Mouse (Mus musculus) left cerebral cortex, adult 2 months (tissue): Measurements from ENCODE around the gene Gm26965. TPM values are rescaled to one million over a fixed set of nuclear protein-coding genes. Genes with fewer than 3 reads are reported as not detected.
"Not testable (repeated sequence)": the region's sequence is repeated elsewhere in the genome, so short reads cannot be mapped to it uniquely, and the experiment has no call there.

Experiments
- DNase-seq, 2 experiments: peaks; one replicate each; pipeline ENCODE4 v3.0.0; 2021 to 2022; ENCODE audit warnings: low spot score in 2 of 2, mixed read lengths in 1 of 2; ENCODE audit errors: extremely low spot score in 1 of 2
- H3K27ac ChIP-seq: fragments of 200-600 bp; 2 replicates; pipeline ENCODE4 v1.8.1; 2022
- H3K4me3 ChIP-seq: fragments of 200-600 bp; 2 replicates; pipeline ENCODE4 v1.8.1; 2022
- CTCF ChIP-seq: fragments of 200-600 bp; IDR thresholded peaks from 2 replicates; pipeline ENCODE4 v1.8.1; 2022; ENCODE audit warnings: antibody characterized with exemption, mild to moderate bottlenecking, moderate library complexity
- intact Hi-C: fragments of 180-260 bp; cut with DNase I; formaldehyde crosslinking; loops from one replicate; pipeline ENCODE4 v1.15.1; 2025
- total RNA-seq, 2 experiments: library from RNA; stranded (reverse); gene quantifications; 2 replicates each; pipeline ENCODE4 v1.2.3; 2021

The Gm26965 gene
- total RNA-seq, 2 experiments from 2014 or later, result 0.86 TPM; not detected in 1

- intact Hi-C loops, result loop anchor here (1.0 to 2.0 kb wide), 2 partner anchors 16 to 33 kb away; partner anchors contain the start of genes Zfp58 and Zfp874a
- peak within 1 kb of the TSS; percentile 94 for H3K27ac ChIP-seq
- no peak for TF ChIP-seq CTCF
- H3K4me3 ChIP-seq, result peak within 1 kb of the TSS; percentile 53
- DNase-seq, result peak; percentile 78 to 84
Measured at GRCm38 (mm10) chr13:67483625-67484423, 42.1 kb downstream of the Gm26965 start, which contains the start of gene Zfp874b. Gene Zfp874b, minus strand, starts transcription at chr13:67484258.

GRCm38 (mm10) chr13:67481528-67481927 lies 44.4 kb downstream of the Gm26965 start:
- no peak; the same call in 1 of the 2 replicates for TF ChIP-seq CTCF
- H3K4me3 ChIP-seq, result no peak overlapping the region
- no peak overlapping the region for H3K27ac ChIP-seq
- intact Hi-C loops, result no loop called here
- DNase-seq, result no peak

GRCm38 (mm10) chr13:67469274-67469673 lies 56.7 kb downstream of the Gm26965 start:
- intact Hi-C loops, result no loop called here
- no peak overlapping the region for H3K4me3 ChIP-seq

GRCm38 (mm10) chr13:67463506-67464185 lies 62.3 kb downstream of the Gm26965 start:
- H3K4me3 ChIP-seq, DNase-seq, intact Hi-C loops, H3K27ac ChIP-seq: not testable (repeated sequence)

More at GRCm38 (mm10) chr13:67469274-67469673, 56.7 kb downstream of the Gm26965 start:
- TF ChIP-seq CTCF, result no peak
- DNase-seq, result no peak
- H3K27ac ChIP-seq, result no peak overlapping the region

- TF ChIP-seq CTCF, result no peak
- no peak for DNase-seq
- H3K4me3 ChIP-seq, result peak overlapping the region; percentile 64
- intact Hi-C loops, result loop anchor here (1.0 to 10.0 kb wide), 2 partner anchors 146 to 233 kb away; partner anchors contain the start of genes Zfp457 and Zfp738
- H3K27ac ChIP-seq, result peak overlapping the region; percentile 83
Measured at GRCm38 (mm10) chr13:67452021-67452309, 74.0 kb downstream of the Gm26965 start.

GRCm38 (mm10) chr13:67451172-67452020 lies 74.6 kb downstream of the Gm26965 start, which contains the start of gene Zfp874a:
Gene Zfp874a, minus strand, starts transcription at chr13:67451624.
- peak; percentile 86 to 87 for DNase-seq
- TF ChIP-seq CTCF, result no peak
- Histone ChIP-seq H3K4me3 (peak within 1 kb of the TSS; percentile 64), H3K27ac (peak within 1 kb of the TSS; percentile 83)
- intact Hi-C loops, result loop anchor here (1.0 to 10.0 kb wide), 3 partner anchors 33 to 233 kb away; partner anchors contain the start of genes Zfp457, Zfp738 and Zfp874b

Other genes starting within 250 kb of the Gm26965 start
- 10 to 100 TPM; 19.0 to 22.1 TPM for gene Zfp458, start 247.7 kb downstream of the Gm26965 start, total RNA-seq
- 1 to 10 TPM; 4.2 to 4.9 TPM for gene Zfp457, start 219.7 kb downstream of the Gm26965 start, total RNA-seq
- 1 to 10 TPM; 3.1 to 3.8 TPM for gene Zfp595, start 193.6 kb downstream of the Gm26965 start, total RNA-seq
- gene Gm28044, start 165.6 kb downstream of the Gm26965 start, total RNA-seq, result 1 to 10 TPM in 1 of 2 experiments, under 1 TPM in 1; 0.81 to 1.8 TPM
- 1 to 10 TPM in 1 of 2 experiments, under 1 TPM in 1; 0.86 to 1.2 TPM for gene Zfp953, start 165.5 kb downstream of the Gm26965 start, total RNA-seq
- gene Gm28041, start 150.4 kb downstream of the Gm26965 start, total RNA-seq, result not detected
- under 1 TPM; 0.54 to 0.58 TPM for gene Zfp456, start 150.3 kb downstream of the Gm26965 start, total RNA-seq
- 1 to 10 TPM; 2.7 to 4.4 TPM for gene Zfp429, start 126.3 kb downstream of the Gm26965 start, total RNA-seq
- gene Zfp459, start 104.7 kb downstream of the Gm26965 start, total RNA-seq, result 1 to 10 TPM; 4.7 to 4.9 TPM
- gene Zfp874a, start 74.5 kb downstream of the Gm26965 start, total RNA-seq, result 10 to 100 TPM; 11.7 to 12.4 TPM
- gene Zfp874b, start 41.9 kb downstream of the Gm26965 start, total RNA-seq, result 10 to 100 TPM; 15.5 to 17.6 TPM
- 1 to 10 TPM; 8.7 to 9.8 TPM for gene Zfp58, start 25.6 kb downstream of the Gm26965 start, total RNA-seq
- 10 to 100 TPM; 19.8 to 22.9 TPM for gene Zfp87, start within 50 bp of the Gm26965 start, total RNA-seq
- 1 to 10 TPM; 9.4 to 9.7 TPM for gene Zfp748, start 27.7 kb upstream of the Gm26965 start, total RNA-seq
- 1 to 10 TPM; 8.3 to 8.9 TPM for gene Zfp729b, start 83.6 kb upstream of the Gm26965 start, total RNA-seq
- gene Gm49345, start 111.6 kb upstream of the Gm26965 start, total RNA-seq, result under 1 TPM; 0.28 to 0.84 TPM
- gene Zfp729a, start 111.6 kb upstream of the Gm26965 start, total RNA-seq, result 1 to 10 TPM; 8.0 to 8.9 TPM
- 10 to 100 TPM; 24.2 to 26.0 TPM for gene Zfp738, start 160.9 kb upstream of the Gm26965 start, total RNA-seq
- gene Zfp65, start 203.0 kb upstream of the Gm26965 start, total RNA-seq, result 10 to 100 TPM; 14.0 to 14.6 TPM
- gene Zfp85, start 229.1 kb upstream of the Gm26965 start, total RNA-seq, result 1 to 10 TPM; 5.8 to 6.5 TPM